Comparison of ENCODE assay signal across 18 mouse cellular contexts in the genomic region with DNA sequence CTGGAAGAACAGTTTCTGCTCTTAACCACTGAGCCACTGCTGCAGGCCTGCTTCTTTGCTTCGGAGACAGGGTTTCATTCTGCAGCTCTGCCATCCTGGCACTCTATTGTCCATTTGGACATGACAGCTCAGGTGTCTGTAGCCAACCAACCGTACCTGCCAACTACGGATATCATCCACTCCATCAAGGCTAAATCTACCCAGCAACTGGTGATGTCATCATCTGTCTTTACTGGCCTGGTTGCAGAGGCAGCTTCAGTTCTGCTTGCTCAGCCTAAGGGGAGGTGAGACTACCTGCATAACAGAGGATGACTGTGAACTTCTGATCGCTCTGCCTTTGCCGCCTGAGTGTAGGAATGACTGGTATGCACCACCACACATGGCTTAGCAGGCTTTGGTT. TPM values are rescaled to one million over a fixed set of nuclear protein-coding genes. Genes with fewer than 3 reads are reported as not detected.
DNase-seq lines count a peak whose midpoint lies in the region; ATAC-seq lines count a peak whose summit lies in the region.
"Had no signal": no experiment of that assay in that cellular context is flagged by ENCODE, and none has a peak within 500 bp of the region (broad histone marks: within the 10 kb centered on the region; RNA-seq: fewer than 3 reads in every experiment).

No protein-coding gene starts in this region.

- H3K27me3 ChIP-seq in embryonic facial prominence, embryonic 14.5 days (replicated peaks; ENCODE audit: control insufficient read depth, insufficient read depth, low read length): peaks cover 22% of the 10 kb centered on the region
- peaks cover 44% of the 10 kb centered on the region for H3K27me3 ChIP-seq in embryonic facial prominence, embryonic 10.5 days (replicated peaks; ENCODE audit: low read depth, poor library complexity, severe bottlenecking)
- peaks cover 59% of the 10 kb centered on the region for H3K27me3 ChIP-seq in hindbrain, embryonic 13.5 days
- peaks cover 25% of the 10 kb centered on the region for H3K27me3 ChIP-seq in forebrain, embryonic 13.5 days

- no peak overlapping the region for H3K4me2 ChIP-seq in embryonic facial prominence, embryonic 14.5 days (ENCODE audit: low read depth, low read length)
- H3K4me2 ChIP-seq in hindbrain, embryonic 13.5 days: no peak overlapping the region
- H3K4me2 ChIP-seq in forebrain, embryonic 13.5 days: no peak overlapping the region
- H3K4me2 ChIP-seq: embryonic facial prominence, embryonic 13.5 days had no signal

- peaks cover 11% of the 10 kb centered on the region; the same call in 1 of the 2 replicates for H3K4me1 ChIP-seq in embryonic facial prominence, embryonic 14.5 days (ENCODE audit: control insufficient read depth, insufficient read depth, low read length)
- peaks cover 16% of the 10 kb centered on the region for H3K4me1 ChIP-seq in embryonic facial prominence, embryonic 10.5 days
- peaks cover 13% of the 10 kb centered on the region for H3K4me1 ChIP-seq in hindbrain, embryonic 13.5 days (replicated peaks)
- H3K4me1 ChIP-seq in forebrain, embryonic 13.5 days: peaks cover 14% of the 10 kb centered on the region

- no peak overlapping the region for H3K9ac ChIP-seq in embryonic facial prominence, embryonic 14.5 days (ENCODE audit: low read depth, low read length)
- no peak overlapping the region for H3K9ac ChIP-seq in hindbrain, embryonic 13.5 days
- no peak overlapping the region for H3K9ac ChIP-seq in forebrain, embryonic 13.5 days
- H3K9ac ChIP-seq: embryonic facial prominence, embryonic 13.5 days; forebrain, embryonic 12.5 days; heart, embryonic 12.5 days; liver, embryonic 14.5 days had no signal

- DNase-seq in embryonic facial prominence, embryonic 14.5 days (ENCODE audit: low spot score): peak; percentile 49
- DNase-seq in embryonic facial prominence, embryonic 10.5 days (ENCODE audit: low spot score): no peak
- DNase-seq in urinary bladder, postnatal 14 days (ENCODE audit: low spot score): peak; percentile 43
- no peak for DNase-seq in urinary bladder, postnatal 36 days (ENCODE audit: low spot score in 2 of 2)
- DNase-seq in kidney, adult 9 months: peak; percentile 76
- DNase-seq in yolk sac, embryonic 10.5 days (ENCODE audit: low spot score): peak; percentile 50
- DNase-seq: adrenal gland, postnatal 25 days; gastrocnemius, postnatal 14 days; right cerebral cortex, postnatal 14 days; thymus, postnatal 14 days had no signal

- 0 out of 2 replicates have a peak, but pooled peaks have one; percentile 10 for ATAC-seq in embryonic facial prominence, embryonic 14.5 days (ENCODE audit: low read depth)
- no peak for ATAC-seq in hindbrain, embryonic 13.5 days (ENCODE audit: low FRiP score)
- ATAC-seq in forebrain, embryonic 13.5 days: no peak

- H3K9me3 ChIP-seq in embryonic facial prominence, embryonic 14.5 days (ENCODE audit: control insufficient read depth, low read length): no peaks in the 10 kb centered on the region
- 0 out of 2 replicates have a peak, but pooled peaks cover 3% of the 10 kb centered on the region for H3K9me3 ChIP-seq in embryonic facial prominence, embryonic 10.5 days
- no peaks in the 10 kb centered on the region for H3K9me3 ChIP-seq in hindbrain, embryonic 13.5 days
- H3K9me3 ChIP-seq in forebrain, embryonic 13.5 days (replicated peaks): no peaks in the 10 kb centered on the region
- H3K9me3 ChIP-seq: embryonic facial prominence, embryonic 13.5 days had no signal

- no peaks in the 10 kb centered on the region for H3K36me3 ChIP-seq in embryonic facial prominence, embryonic 14.5 days (ENCODE audit: control insufficient read depth, insufficient read depth, low read length)
- H3K36me3 ChIP-seq in embryonic facial prominence, embryonic 10.5 days (replicated peaks): no peaks in the 10 kb centered on the region
- no peaks in the 10 kb centered on the region for H3K36me3 ChIP-seq in hindbrain, embryonic 13.5 days
- H3K36me3 ChIP-seq in forebrain, embryonic 13.5 days (ENCODE audit: poor library complexity, severe bottlenecking): no peaks in the 10 kb centered on the region
- H3K36me3 ChIP-seq: embryonic facial prominence, embryonic 13.5 days; forebrain, embryonic 12.5 days; heart, embryonic 12.5 days had no signal

- H3K27ac ChIP-seq in embryonic facial prominence, embryonic 14.5 days (replicated peaks; ENCODE audit: low read depth, low read length): no peak overlapping the region
- H3K27ac ChIP-seq in embryonic facial prominence, embryonic 10.5 days (replicated peaks): no peak overlapping the region
- no peak overlapping the region for H3K27ac ChIP-seq in hindbrain, embryonic 13.5 days
- H3K27ac ChIP-seq in forebrain, embryonic 13.5 days: no peak overlapping the region
- H3K27ac ChIP-seq: embryonic facial prominence, embryonic 13.5 days; liver, embryonic 14.5 days had no signal

- H3K4me3 ChIP-seq in embryonic facial prominence, embryonic 14.5 days (ENCODE audit: low read depth, low read length): no peak overlapping the region
- no peak overlapping the region for H3K4me3 ChIP-seq in embryonic facial prominence, embryonic 10.5 days
- no peak overlapping the region for H3K4me3 ChIP-seq in hindbrain, embryonic 13.5 days
- H3K4me3 ChIP-seq in forebrain, embryonic 13.5 days: no peak overlapping the region
- H3K4me3 ChIP-seq: embryonic facial prominence, embryonic 13.5 days; forebrain, embryonic 12.5 days; heart, embryonic 12.5 days; megakaryocyte, embryonic 14.5 days had no signal

- WGBS in embryonic facial prominence, embryonic 14.5 days: 77% methylated on average over 5 of the region's 5 CpGs
- 81% methylated on average over 5 of the region's 5 CpGs for WGBS in embryonic facial prominence, embryonic 10.5 days
- 76% methylated on average over 5 of the region's 5 CpGs for whole genome bisulfite sequencing in hindbrain, embryonic 13.5 days
- whole genome bisulfite sequencing in forebrain, embryonic 13.5 days: 79% methylated on average over 5 of the region's 5 CpGs

RNA-seq across cellular contexts. Expression of a gene that starts 1.6 kb away (rescaled TPM):
- 13.6 and 13.8 TPM in 2 replicates for polyA plus RNA-seq in embryonic facial prominence, embryonic 14.5 days (2014; fragmentation: Nextera tagmentation; extraction: Ambion mirVana)
- polyA plus RNA-seq in embryonic facial prominence, embryonic 10.5 days (2016; fragmentation: Nextera tagmentation; extraction: Ambion mirVana): 2.7 and 4.3 TPM in 2 replicates
- polyA plus RNA-seq in hindbrain, embryonic 13.5 days (2015; fragmentation: Nextera tagmentation; extraction: Ambion mirVana): 1.9 and 2.3 TPM in 2 replicates
- 0.49 and 0.84 TPM in 2 replicates for polyA plus RNA-seq in forebrain, embryonic 13.5 days (2015; fragmentation: Nextera tagmentation; extraction: Ambion mirVana)

RNA-seq across cellular contexts. Expression of a gene that starts 36.3 kb away (rescaled TPM):
- polyA plus RNA-seq in embryonic facial prominence, embryonic 14.5 days (2014; fragmentation: Nextera tagmentation; extraction: Ambion mirVana): not detected in 2 replicates
- not detected in 2 replicates for polyA plus RNA-seq in embryonic facial prominence, embryonic 10.5 days (2016; fragmentation: Nextera tagmentation; extraction: Ambion mirVana)
- polyA plus RNA-seq in hindbrain, embryonic 13.5 days (2015; fragmentation: Nextera tagmentation; extraction: Ambion mirVana): not detected in 2 replicates
- not detected in 2 replicates for polyA plus RNA-seq in forebrain, embryonic 13.5 days (2015; fragmentation: Nextera tagmentation; extraction: Ambion mirVana)
- polyA plus RNA-seq: embryonic facial prominence, embryonic 13.5 days; forebrain, embryonic 12.5 days; heart, embryonic 12.5 days; hindbrain, embryonic 11.5 days; liver, embryonic 14.5 days had no signal

Comparison
In these comparisons a context has a peak if more than half of its experiments do, and no peak if none do; other contexts are left out.
1. DNase-seq: peak in embryonic facial prominence, embryonic 14.5 days (single experiment), urinary bladder, postnatal 14 days (single experiment), kidney, adult 9 months (single experiment) and yolk sac, embryonic 10.5 days (single experiment); none in embryonic facial prominence, embryonic 10.5 days (single experiment) and urinary bladder, postnatal 36 days (0 of 2).